Mouse (Mus musculus) heart, postnatal 14 days (tissue): ENCODE measurements around the gene Rflnb. TPM values are rescaled to one million over a fixed set of nuclear protein-coding genes. Genes with fewer than 3 reads are reported as not detected.
A peak's percentile ranks its signal among the peaks of the same experiment; 100 is the strongest.
"Not testable (repeated sequence)": the region's sequence is repeated elsewhere in the genome, so short reads cannot be mapped to it uniquely, and the experiment has no call there.

Experiments
- DNase-seq, 2 experiments: peaks; one replicate each; pipeline ENCODE4 v3.0.0; 2021 to 2022
- intact Hi-C: fragments of 180-260 bp; cut with DNase I; formaldehyde crosslinking; loops from one replicate; pipeline ENCODE4 v1.15.1; 2025
- total RNA-seq, 2 experiments: library from RNA; stranded (reverse); gene quantifications; 2 replicates each; pipeline ENCODE4 v1.2.3; 2021

Gene Rflnb
- total RNA-seq, 2 experiments from 2014 or later: 61.0 to 62.9 TPM

GRCm38 (mm10) chr11:76040106-76040505 is 12.5 kb upstream of the Rflnb start:
- intact Hi-C loops: no loop called here
- no peak for DNase-seq

GRCm38 (mm10) chr11:76039271-76040053 is 11.9 kb upstream of the Rflnb start:
- intact Hi-C loops: no loop called here
- no peak for DNase-seq

GRCm38 (mm10) chr11:76037581-76038294 is 10.2 kb upstream of the Rflnb start:
- no peak for DNase-seq
- intact Hi-C loops: no loop called here

- intact Hi-C loops: no loop called here
- DNase-seq: no peak
Measured at GRCm38 (mm10) chr11:76035182-76035581, 7.6 kb upstream of the Rflnb start.

- DNase-seq: no peak
- intact Hi-C loops: no loop called here
Measured at GRCm38 (mm10) chr11:76033836-76034235, 6.3 kb upstream of the Rflnb start.

DNA sequence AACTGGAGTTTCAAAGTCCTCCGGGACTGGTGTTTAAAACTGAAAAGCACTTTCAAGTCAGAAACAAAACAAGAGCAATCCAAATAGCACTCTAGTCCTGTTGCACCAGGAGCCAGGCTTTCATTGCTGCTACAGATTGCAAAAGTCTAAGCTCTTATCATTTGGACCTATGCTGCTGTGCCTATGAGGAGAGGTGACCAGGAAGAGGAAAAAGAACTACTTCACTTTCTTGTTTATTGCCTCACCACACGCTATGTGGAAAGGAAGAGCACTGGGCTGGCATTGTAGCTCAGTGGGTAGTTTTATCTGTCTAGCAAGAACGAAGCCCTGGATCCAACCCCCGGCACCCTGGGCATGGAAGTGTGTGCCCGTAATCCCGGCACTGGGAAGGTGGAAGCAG is 5.8 kb upstream of the Rflnb start:
- DNase-seq: no peak
- intact Hi-C loops: no loop called here

DNA sequence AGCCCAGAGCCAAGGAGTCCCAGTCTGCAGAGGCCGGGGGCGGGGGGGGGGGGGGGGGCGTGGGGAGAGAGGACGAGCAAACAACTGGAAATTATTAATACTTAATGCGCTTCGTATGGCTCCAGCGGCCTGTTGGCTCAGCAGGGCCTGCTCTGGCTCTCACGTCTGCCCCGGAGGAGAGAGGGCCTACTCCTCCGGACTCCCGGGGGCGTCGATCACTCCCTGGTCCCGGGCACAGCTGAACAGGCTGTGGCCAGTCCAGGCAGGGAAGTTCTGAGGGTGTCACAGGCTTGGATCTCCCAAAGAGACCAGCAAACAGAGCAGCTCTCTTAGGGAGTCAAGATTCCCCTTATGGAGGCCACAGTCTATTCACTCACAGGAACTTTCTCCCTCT is 487 bp upstream of the Rflnb start:
- intact Hi-C loops: loop anchor here (5.0 kb wide), 2 partner anchors 39 to 54 kb away; no protein-coding TSS in a partner anchor
- peak; percentile 47 to 51 for DNase-seq

- no peak for DNase-seq
- intact Hi-C loops: loop anchor here (1.0 to 5.0 kb wide), 3 partner anchors 41 to 141 kb away; no protein-coding TSS in a partner anchor
Measured at GRCm38 (mm10) chr11:76026527-76027138, 949 bp downstream of the Rflnb start.

DNA sequence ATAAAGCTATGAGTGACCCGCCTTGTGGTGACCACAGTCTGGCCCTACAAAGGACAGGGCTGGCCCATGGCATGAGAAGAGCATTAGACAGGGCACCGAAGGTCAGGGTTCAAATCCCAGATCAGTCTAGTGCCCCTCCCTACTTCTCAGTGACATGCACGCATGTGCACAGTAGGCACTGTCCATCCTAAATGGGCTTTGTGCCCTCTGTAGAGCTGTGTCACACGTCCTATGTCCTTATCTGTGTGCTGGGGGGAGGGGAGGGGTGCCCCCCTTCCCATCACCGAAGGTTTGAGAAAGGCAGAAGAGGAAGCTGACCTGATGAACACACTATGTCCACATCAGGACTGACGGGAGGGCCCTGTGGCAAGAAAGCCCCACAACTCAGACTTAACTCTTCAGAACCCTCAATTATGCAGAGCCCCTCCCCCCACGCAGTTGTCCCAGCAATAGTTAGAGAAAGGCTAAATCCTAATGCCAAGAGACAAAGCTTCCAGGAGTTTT is 2.5 kb downstream of the Rflnb start:
- intact Hi-C loops: loop anchor here (5.0 kb wide), 2 partner anchors 42 to 57 kb away; no protein-coding TSS in a partner anchor

GRCm38 (mm10) chr11:76020916-76021315 is 6.7 kb downstream of the Rflnb start:
- DNase-seq: no peak
- intact Hi-C loops: no loop called here

More for the DNA sequence above, 2.5 kb downstream of the Rflnb start:
- DNase-seq: no peak

- intact Hi-C loops: no loop called here
- DNase-seq: no peak
Measured at GRCm38 (mm10) chr11:76019879-76020278, 7.7 kb downstream of the Rflnb start.

DNA sequence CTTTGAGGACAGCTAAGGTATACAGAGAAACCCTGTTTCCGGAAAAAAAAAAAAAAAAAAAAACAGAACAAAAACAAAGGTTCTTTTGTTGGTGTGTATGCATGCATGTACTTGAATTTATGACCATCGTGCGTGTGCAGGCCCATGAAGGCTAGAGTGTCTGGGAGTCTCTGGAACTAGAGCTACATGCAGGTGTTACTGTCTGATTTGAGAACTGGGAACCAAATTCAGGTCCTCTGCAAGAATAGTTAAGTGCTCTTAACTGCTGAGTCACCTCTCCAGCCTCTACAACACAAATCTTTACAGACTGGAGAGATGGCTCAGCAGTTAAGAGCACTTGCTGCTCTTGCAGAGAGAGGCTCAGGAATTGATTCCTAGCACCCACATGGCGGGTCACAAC is 11.8 kb downstream of the Rflnb start:
- intact Hi-C loops: no loop called here
- DNase-seq: no peak

- intact Hi-C loops: no loop called here
- no peak for DNase-seq
Measured at GRCm38 (mm10) chr11:76015251-76015650, 12.3 kb downstream of the Rflnb start.

GRCm38 (mm10) chr11:76010838-76011624 is 16.6 kb downstream of the Rflnb start:
- DNase-seq: no peak
- intact Hi-C loops: no loop called here

- intact Hi-C loops: no loop called here
- no peak for DNase-seq
Measured at GRCm38 (mm10) chr11:76009101-76009500, 18.5 kb downstream of the Rflnb start.

- DNase-seq: no peak
- intact Hi-C loops: no loop called here
Measured at GRCm38 (mm10) chr11:76008162-76008561, 19.4 kb downstream of the Rflnb start.

GRCm38 (mm10) chr11:76004276-76004675 is 23.3 kb downstream of the Rflnb start:
- intact Hi-C loops, DNase-seq: not testable (repeated sequence)

DNA sequence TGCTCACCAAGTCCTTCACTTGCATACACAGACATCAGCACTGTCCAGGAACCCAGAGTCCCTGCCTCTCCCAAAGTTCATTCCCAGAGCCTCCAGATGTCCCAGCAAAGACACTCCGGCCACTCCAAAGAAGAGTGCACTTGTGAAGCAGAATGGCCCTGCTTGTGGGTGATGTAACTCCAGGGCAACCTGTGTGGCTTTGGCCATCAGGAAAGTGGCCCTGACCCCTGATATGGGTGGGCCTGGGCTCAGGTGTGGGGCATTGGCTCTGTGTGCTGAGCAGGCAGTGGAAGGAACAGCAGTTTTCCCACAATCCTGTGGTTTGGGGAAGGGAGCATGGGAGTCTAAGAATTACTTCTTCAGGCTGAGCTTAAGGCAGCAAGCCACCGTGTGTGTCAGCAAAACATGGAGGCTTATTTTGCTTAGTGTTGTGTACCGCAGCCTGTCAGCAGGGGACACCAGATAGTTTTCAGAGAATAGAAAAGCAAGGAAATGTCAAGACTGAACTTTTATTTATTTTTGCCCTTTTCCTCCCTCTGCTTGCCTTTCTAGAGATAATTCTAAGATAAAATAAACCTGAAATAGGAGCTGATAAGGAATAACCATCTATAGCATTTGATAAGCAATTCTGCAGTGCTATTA is 26.2 kb downstream of the Rflnb start:
- peak in 1 of 2 experiments; percentile 21 for DNase-seq
- intact Hi-C loops: no loop called here

- no peak for DNase-seq
- intact Hi-C loops: no loop called here
Measured at GRCm38 (mm10) chr11:76000701-76001100, 26.9 kb downstream of the Rflnb start.
